Mouse (Mus musculus) spleen, postnatal 4 days (tissue): ENCODE measurements around the gene Ccna2.
"Not testable (repeated sequence)": the region's sequence is repeated elsewhere in the genome, so short reads cannot be mapped to it uniquely, and the experiment has no call there.

Experiments
- DNase-seq, 2 experiments: peaks; one replicate each; pipeline ENCODE4 v3.0.0; 2022; ENCODE audit warnings: low spot score in 2 of 2

Ccna2 gene

DNA sequence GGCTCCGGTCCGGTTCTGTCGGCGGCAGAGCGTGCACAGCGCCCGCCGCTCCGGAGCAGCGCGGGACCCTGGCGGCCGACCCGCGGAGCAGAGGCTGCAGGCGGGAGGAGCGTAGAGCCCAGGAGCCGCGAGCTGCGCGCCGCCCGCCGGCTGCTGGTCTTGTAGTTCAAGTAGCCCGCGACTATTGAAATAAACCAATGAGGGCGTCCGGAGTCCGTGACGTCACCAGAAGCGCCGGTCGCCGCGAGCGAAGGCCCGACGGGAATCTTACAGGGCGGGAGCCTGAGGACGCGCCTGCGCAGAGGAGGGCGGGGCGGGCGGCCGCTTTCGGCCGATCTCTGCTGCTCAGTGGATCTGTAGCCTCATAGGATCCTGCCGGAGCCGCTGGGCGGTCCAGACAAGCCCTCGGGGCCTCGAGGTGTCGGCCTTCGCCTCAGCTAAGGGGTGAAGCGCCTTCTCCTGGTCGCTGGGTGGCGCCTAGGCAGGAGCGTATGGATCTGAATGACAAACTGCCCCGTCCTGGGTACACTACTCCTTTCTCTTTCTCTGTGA is at the start of gene Ccna2:
Gene Ccna2 (minus strand): TSS at position 324 of the 552 bp plus-strand sequence.
- DNase-seq = peak; percentile 99

DNA sequence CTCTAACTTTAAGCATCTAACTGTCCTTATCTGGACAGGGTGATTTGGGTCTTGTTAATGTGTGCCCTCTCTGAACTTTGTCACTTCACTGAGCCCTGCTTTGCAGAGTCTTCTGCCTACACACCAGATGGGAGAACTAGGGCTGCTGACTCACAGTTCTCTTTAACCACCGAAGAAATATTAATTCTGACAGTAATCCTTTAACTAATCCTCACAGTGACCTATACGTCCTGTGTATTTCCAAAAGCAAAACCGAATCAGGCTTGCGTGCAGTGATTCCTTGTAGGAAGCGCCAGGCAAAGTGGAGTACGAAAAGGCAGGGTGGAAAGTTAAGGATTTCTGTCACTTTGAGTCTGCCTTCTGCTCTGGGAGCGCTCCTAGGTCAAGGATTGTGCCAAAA is 46.2 kb upstream of the Ccna2 start:
- no peak for DNase-seq

GRCm38 (mm10) chr3:36613908-36614255 is 41.9 kb upstream of the Ccna2 start:
- no peak for DNase-seq

DNA sequence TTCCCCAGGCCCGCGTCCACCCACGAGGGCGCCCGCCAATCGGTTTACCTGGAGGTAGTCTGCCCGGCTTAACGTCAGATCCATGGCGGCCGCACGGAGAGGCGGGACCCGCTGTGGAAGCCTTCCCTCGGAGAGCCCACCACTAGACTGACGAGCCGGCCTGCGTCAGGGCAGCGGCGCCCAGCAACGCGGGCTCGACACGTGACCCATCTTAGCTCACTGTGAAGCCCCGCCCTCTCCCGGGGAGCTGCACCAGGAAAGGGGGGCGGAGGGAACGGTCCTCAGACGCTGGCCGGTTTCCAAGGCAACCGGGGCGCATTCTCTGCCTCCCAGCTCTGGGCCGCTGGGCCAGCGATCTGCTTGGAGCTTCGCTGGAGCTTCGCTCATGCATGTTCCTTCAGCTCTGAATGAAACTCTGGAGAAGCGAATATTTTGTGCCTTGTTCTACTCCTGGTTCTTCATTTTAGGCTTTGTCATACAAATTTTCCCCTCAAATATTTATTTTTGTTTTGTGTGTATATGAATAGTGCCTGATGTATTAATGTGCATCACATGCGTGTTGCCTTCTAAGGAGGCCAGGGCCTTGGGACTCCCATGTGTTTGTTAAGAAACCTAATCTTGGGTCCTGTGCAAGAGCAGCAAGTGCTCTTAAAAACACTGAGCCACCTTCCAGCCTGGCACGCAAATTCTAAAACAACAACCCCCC is 41.4 kb upstream of the Ccna2 start, which contains the start of gene Bbs7:
Gene Bbs7 (minus strand): TSS at position 276 of the 706 bp plus-strand sequence.
- peak; percentile 83 to 88 for DNase-seq

- DNase-seq = no peak
Observed at GRCm38 (mm10) chr3:36612687-36613086, 40.7 kb upstream of the Ccna2 start.

DNA sequence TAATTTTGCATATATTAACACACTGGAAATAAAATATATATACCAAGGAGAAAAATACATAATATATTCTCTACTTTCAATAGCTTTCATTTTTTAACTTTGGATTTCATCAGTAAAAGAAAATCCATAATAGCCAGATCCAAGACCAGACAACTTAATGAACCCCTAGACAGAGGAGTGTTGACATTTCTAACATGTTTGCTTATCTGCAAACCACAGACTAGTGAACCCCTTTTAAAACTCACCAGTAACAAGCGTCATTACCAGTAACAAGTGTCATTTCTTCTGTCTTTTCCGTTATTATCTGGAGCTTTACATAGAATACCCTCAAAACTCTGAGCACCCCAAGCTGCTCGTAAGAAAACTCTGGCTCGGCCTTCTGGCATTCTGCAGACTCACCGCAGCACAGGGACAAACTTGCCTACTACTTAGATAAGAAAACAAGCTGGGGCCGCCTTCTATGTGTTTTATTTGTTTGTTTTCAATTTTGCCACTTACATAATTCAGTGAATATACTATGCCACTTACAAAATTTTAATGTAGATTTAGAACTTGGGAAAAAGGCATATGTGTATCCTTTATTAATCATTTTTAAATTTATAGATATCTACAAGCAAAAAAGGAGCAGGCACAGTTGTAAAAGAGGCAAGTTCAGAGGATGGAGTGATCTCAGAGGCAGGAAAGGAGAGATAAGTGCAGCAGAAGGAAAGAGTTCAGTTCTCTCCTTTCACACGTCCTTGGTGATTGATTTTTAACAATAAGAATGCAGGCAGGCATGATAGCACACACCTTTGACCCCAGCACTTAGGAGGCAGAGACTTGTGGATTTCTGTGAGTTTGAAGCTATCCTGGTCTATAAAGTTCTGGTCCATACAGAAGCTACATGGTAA is 34.2 kb upstream of the Ccna2 start:
- no peak for DNase-seq

- not testable (repeated sequence) for DNase-seq
Observed at GRCm38 (mm10) chr3:36599773-36600172, 27.8 kb upstream of the Ccna2 start.

- DNase-seq = no peak
Observed at GRCm38 (mm10) chr3:36598811-36599210, 26.9 kb upstream of the Ccna2 start.

GRCm38 (mm10) chr3:36571361-36571826 is 556 bp downstream of the Ccna2 start:
- DNase-seq = no peak

DNA sequence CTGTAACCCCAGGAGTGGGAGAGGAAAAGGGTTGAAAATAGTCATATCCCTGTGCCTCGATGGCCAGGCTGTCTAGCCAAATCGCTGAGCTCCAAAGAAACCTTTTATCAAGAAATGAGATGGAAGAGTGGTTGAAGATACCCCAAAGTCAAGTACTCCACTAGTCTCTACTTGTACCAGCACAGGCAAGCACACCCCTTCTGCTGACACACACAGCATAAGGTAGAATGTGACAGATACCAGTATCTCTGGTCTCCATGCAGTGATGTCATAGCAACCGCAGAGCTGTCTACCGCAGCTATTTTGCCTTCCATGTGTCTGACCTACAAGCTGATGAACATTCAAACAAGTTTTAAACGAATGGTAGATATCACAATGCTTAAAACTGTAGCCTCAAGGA is 2.1 kb downstream of the Ccna2 start:
- DNase-seq = peak in 1 of 2 experiments; percentile 21

GRCm38 (mm10) chr3:36563666-36564065 is 8.3 kb downstream of the Ccna2 start:
- no peak for DNase-seq

DNA sequence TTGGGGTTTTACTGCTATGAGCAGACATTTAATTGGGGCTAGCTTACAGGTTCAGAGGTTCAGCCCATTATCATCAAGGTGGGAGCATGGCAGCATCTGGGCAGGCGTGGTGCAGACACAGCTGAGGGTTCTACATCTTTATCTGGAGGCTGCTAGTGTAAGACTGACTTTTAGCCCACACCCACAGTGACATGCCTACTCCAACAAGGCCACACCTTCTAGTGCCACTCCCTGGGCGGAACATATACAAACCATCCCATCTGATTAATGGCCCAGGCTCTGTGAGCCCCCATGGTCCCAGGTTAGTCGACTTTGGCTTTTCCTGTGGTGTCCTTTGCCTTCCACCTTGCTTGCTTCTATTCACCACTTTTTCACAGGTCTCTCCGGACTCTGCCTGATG is 12.3 kb downstream of the Ccna2 start:
- DNase-seq = no peak

DNA sequence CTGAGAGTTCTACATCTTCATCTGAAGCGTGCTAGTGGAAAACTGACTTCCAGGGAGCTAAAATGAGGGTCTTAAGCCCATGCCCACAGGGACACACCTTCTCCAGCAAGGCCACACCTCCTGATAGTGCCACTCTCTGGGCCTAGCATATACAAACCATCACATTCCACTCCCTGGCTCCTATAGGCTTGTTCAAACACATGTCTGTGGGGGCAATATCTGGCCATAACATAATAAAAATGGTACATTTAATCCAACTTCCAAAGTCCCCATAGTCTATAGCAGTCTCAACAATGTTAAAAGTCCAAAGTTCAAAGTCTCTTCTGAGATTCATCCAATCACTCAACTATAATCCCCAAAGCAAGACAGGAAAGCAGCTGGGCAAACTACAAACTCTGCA is 14.3 kb downstream of the Ccna2 start:
- DNase-seq = no peak

- peak; percentile 94 to 98 for DNase-seq
Observed at GRCm38 (mm10) chr3:36552406-36553047, 19.4 kb downstream of the Ccna2 start, which contains the start of gene Exosc9. Gene Exosc9 (plus strand): TSS chr3:36552606.

DNA sequence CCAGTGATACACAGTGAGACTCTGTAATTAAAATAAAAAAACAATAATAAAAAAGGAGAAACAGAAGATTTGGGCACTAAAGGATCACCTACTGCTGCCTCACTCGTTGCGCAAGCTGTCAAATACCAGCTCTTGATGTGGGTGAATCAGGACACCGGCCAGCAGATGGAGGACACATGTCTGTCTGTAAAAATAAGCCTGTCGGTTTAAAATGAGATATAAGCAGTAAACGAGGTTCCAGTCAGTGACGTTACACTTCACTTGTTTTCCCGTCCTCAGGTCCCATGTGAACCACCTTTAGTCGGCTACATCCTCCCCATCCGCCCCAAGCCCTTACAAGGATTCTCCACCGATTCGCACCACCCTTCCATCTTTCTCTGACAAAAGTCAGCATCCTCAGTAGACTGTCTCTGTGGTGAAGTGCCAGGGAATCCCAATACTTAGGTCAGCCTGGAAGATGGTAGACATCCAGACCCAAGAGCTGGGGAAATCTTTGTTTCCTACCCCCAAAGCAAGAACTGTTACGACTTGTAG is 20.0 kb downstream of the Ccna2 start:
- DNase-seq = no peak

DNA sequence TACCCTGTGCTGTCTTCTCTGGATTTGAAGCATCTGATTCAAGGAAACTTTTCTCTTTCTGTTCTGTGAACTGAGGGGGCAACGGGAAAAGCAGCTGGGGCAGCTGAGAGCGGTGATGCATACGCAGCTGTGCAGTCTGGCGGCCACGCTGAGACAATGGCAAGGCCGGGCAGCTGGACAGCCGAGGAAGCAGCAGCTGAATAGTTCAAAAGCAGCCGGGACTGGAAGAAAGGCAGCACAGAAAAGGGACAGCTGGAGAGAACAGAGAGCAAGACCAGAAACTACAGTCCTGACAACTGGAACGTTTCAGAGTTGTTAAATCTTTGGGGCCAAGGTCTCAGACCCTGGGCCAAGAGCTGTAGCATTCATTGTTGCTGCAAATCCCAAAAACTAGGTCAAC is 20.6 kb downstream of the Ccna2 start:
- no peak for DNase-seq

GRCm38 (mm10) chr3:36544961-36545360 is 27.0 kb downstream of the Ccna2 start:
- no peak for DNase-seq

DNA sequence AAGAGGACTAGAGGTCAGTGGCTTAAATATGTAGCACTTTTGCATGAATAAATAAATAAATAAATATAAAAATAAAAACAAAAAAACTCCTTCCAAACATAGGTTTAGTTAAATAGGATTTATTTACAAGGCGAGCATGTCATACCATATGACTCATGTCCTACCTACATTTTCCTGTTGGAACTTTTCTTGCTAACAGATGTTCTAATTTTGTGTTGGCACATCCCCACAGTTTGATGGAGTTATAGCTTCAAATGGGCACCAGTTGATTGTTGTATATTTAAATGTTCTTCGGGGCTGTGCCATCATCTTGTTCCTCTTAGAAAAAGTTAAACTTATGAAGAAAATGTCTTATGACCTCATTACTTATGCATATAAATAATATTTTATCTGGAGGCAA is 30.6 kb downstream of the Ccna2 start:
- DNase-seq = no peak

DNA sequence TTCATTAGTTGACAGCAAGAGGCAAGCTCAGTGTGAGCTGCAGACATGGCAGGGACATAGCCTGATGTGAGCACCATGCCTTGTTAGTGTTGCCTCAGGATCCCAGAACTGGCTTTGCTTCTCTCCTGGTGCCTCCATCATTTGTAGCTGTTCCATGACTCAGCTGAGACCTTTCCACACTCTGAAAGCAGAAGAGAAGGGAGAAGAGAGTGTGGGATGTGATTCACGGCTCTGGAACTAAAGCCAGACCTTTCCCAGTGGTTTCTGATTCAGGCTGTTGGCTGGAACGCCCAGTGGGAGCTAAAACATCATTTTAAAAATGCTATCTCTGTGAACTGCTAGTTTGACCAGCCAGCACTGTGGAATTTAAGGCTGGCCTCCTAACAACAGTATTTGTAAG is 31.2 kb downstream of the Ccna2 start:
- no peak for DNase-seq

- no peak for DNase-seq
Observed at GRCm38 (mm10) chr3:36537701-36538470, 34.1 kb downstream of the Ccna2 start.

DNA sequence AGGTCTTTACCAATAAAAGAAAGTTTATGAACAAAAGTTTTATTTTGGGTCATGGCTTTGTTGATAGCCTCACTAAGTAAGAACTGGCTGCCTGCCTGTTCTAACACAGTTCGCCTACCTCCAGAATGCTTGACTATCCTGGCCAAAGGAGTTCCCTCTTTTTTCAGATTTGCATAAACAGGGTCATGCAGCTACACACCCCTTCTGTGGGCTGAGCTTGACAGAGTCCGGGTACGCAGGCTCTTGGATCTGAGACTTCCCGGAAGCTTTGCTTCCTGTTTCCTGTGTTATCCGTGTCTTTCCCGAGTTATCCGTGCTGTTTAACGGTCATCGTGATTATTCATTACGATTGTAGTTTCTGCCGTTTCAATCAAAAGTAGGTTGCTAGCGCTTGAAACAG is 35.9 kb downstream of the Ccna2 start:
- DNase-seq = no peak
